Mouse (Mus musculus) embryo, embryonic 9.5 days (tissue): ENCODE results near the gene Gtse1.
"Not testable (repeated sequence)": the region's sequence is repeated elsewhere in the genome, so short reads cannot be mapped to it uniquely, and the experiment has no call there.

Experiments
- DNase-seq: peaks from one replicate; pipeline ENCODE4 v3.0.0-alpha.2; 2017; ENCODE audit errors: extremely low spot score

The Gtse1 gene

GRCm38 (mm10) chr15:85859490-85860031 lies at the start of gene Gtse1:
Gene Gtse1 (plus strand): TSS chr15:85859745.
- DNase-seq: peak; percentile 94

- no peak for DNase-seq
Measured at GRCm38 (mm10) chr15:85810462-85810805, 49.1 kb upstream of the Gtse1 start.

DNA sequence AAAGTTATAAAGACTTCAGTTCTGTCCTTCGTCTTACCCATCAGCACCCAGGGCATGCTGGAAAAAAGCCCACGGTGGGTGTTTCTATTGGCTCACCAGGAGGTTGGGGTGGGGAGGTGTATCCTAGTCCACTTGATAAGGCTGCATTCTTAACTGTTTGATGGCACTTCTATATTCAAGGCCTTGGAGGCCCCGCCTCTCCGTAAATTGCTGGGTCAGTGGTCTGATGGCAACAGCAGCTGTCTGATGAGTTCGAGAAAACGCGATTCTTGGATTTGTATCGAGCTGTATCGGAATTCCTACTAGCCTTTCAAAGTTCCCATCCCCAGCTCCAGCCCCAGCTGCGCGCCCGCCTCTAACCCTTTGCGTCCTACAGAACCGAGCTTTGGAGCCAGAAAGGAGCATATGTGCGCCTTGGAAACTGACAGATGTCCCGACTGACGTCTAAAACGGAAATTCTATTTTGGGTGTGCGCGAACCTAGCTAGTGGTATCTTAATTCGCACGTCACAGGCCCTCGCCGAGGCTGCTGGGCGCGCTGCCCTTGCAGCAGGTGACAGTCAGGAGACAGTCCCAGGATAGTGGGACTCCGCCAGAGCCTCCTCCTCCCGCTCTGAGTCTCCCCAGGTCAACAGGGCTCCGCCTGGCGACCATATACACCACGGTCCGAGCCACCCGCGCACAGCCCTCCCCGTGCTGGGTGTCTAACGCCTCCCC lies 48.6 kb upstream of the Gtse1 start:
- no peak for DNase-seq

GRCm38 (mm10) chr15:85811535-85812277 lies 47.8 kb upstream of the Gtse1 start, which contains the start of gene Cdpf1:
Gene Cdpf1 (minus strand): TSS chr15:85811697.
- DNase-seq: peak; percentile 98

DNA sequence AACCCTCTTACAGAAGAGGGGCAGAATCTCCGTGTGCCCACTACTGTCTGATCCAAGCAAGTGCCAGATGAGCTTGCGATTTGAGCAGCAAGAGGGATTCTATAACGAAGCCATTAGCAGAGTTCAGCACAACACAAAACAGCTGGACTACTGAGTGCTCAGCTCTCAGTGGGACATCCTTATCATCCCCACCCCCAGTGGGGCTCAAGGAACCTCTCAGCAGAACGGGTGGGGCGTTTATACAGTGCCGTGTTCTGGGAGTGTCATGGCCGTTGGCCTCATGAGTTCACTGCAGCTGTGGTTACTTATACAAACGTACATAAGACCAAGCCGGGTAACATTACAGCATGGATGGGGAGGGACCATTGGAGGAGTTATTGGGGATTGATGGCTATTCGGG lies 46.1 kb upstream of the Gtse1 start:
- no peak for DNase-seq

- peak; percentile 47 for DNase-seq
Measured at GRCm38 (mm10) chr15:85821203-85822010, 38.1 kb upstream of the Gtse1 start, which contains the start of gene Pkdrej. Gene Pkdrej (minus strand): TSS chr15:85821734.

GRCm38 (mm10) chr15:85822011-85822359 lies 37.6 kb upstream of the Gtse1 start:
- no peak for DNase-seq

- no peak for DNase-seq
Measured at GRCm38 (mm10) chr15:85826676-85827075, 32.9 kb upstream of the Gtse1 start.

DNA sequence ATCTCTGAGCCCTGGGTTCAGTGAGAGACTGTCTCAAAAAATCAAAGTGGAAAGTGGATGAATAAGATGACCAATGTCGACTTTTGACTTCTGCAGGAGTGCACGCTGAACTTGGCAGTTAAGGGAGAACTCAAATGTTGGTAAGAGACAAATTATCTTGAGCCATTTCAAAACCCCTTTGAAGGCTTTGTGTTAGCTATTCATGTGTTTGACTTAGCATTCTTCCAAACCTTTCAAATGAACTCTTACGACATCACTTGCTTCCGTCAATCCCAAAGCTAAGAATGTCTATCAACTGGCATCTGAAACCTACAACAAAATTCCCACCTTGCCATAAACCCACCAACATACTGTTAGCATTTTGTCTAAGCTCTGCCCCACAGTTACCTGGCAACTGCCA lies 31.5 kb upstream of the Gtse1 start:
- no peak for DNase-seq

GRCm38 (mm10) chr15:85829470-85829869 lies 30.1 kb upstream of the Gtse1 start:
- no peak for DNase-seq

DNA sequence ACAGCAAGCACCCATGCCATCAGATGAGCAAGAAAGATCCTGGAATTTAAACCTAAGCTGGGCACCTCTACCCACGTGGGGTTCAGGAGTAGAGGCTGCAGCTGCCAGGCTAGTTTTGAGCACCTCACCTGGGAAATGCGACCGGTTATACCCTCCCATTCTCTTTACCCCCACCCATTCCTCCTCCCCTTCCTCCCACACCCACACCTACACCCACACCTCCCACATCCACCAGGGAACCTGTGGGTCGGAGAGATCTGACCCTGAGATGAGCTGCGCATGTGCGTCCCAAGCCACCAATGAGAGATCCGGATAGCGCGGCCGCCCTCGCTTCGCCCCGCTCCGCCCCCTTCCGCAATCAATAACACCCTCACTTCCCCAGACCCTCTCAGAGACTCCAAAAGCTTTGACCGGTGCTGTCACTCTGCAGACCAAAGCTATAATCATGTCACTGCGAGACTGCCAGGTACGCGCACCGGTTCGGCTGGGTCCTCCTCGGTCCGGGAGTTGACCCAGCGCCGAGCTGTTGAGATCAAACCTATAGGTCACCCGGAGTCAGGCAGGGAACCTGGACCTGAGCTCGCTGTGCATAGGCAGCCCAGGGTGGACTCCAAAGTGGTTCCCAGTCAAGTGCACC lies 27.5 kb upstream of the Gtse1 start, which contains the start of gene Ttc38:
Gene Ttc38, plus strand, starts transcription at position 353 of the 637 bp plus-strand sequence.
- peak; percentile 77 for DNase-seq

DNA sequence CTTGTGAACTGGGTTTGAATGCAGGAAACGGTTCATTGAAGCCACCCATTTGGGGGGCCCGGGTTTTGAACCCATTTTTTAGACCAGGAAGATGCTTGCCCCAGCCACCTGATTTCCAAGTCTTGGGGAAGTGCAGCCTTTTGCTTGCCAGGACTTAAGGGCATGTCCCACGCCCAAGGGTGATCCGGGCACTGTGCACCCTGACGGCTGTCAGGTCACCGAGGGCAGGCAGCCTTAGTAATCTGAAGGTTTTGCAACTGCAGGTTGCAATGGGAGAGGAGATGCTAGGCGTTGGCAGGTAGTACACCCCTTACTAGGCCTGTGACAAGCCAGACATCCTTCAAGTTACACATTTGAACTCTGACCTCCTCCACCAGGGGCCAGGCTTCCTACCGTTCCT lies 26.9 kb upstream of the Gtse1 start:
- DNase-seq: no peak

- DNase-seq: no peak
Measured at GRCm38 (mm10) chr15:85835335-85835734, 24.2 kb upstream of the Gtse1 start.

- no peak for DNase-seq
Measured at GRCm38 (mm10) chr15:85836887-85837286, 22.7 kb upstream of the Gtse1 start.

DNA sequence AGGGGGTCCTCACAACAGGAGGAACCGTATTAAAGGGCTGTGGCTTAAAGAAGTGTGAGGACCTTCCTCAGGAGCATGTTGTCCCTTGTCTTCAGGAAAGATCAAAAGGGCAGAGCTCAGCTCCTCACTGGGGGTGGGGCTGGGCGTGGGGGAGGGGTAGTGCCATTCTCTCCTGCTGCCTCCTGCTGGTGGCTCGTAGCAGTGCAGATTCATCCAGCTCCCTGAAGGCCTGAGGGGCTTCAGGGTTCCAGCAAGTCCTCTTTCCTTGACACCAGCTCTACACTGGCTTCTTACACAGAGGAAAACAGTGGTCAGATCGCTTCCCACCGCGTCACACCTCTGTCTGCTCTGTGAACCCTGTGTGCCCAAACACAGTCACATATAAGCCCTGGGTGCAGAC lies 18.6 kb upstream of the Gtse1 start:
- DNase-seq: peak; percentile 48

DNA sequence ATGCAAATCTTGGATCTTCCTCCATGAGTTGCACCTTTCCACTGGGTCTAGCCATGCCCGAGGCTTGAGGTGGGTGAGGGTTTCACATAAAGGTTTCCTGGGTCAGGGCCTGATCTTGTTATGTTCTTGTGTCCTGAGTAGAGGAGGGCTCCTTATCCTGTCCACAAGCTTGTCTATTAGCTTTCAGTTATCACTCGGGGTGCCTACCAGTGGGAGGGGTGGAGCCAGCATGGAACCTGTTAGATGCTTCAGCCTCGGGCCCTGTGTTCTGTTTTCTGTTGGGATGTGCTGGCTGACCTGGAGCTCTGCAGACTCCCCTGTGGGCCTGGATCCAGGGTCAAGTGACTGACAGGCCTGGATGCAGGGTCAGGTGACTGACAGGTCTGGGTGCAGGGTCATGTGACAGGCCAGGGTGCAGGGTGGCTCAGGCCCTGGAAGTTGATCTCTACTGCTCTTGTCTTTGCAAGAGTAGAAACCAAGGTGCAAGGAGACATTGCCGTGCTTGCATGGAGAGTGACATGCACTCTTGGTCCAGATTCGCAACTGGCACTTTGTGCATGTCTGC lies 17.7 kb upstream of the Gtse1 start:
- DNase-seq: no peak

DNA sequence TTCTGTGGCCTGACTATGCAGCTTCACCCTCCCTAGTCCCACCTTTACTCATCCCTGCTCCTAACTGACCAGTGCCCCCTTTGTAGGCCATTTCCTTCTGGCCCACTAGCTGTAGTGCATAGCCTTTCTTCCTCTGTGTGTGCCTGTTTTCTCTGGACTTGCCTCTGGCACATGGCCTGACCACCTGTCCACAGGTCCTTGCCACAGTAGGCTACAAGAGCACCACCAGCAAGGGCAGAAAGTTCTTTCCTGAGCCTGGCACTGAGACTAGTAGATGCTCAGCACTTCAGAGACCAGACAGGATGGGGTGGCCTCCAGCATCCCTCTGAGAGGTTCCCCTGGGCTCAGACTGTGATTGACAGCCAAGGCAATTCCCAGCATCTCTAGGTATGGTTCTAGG lies 14.5 kb upstream of the Gtse1 start:
- no peak for DNase-seq

- no peak for DNase-seq
Measured at GRCm38 (mm10) chr15:85851656-85852392, 7.7 kb upstream of the Gtse1 start.

GRCm38 (mm10) chr15:85858980-85859489 lies 510 bp upstream of the Gtse1 start:
- peak; percentile 9 for DNase-seq

DNA sequence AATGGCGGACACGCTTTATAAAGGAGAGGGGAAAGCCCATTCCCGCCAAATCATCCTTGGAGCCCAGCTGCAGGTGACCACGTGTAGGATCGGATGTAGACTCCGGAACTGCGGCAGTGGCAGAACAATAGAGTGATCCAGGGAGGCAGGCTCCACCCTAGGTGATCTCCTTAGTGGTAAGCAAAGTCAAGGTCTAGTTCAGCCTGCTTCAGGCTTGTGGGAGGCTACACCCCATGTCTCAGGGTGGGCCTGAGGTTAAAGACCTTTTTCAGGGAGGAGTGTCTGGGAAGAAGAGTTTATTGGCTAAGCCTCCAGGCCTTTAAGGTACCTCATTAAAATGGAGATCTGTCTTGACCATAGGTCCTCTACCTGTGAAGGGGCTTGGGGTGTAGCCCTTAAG lies 6.4 kb downstream of the Gtse1 start:
- DNase-seq: not testable (repeated sequence)
